Comparison of ENCODE assay signal across 16 mouse cellular contexts in genomic region chr4:152892997-152893396, GRCm38 (mm10).
"Had no signal": no experiment of that assay in that cellular context is flagged by ENCODE, and none has a peak within 500 bp of the region (broad histone marks: within the 10 kb centered on the region; RNA-seq: fewer than 3 reads in every experiment).

No protein-coding gene starts in this region.

- H3K4me3 ChIP-seq: layer of hippocampus, adult 2 months; stomach, embryonic 15.5 days had no signal

- H3K4me1 ChIP-seq: stomach, embryonic 15.5 days had no signal

- H3K9me3 ChIP-seq: stomach, embryonic 15.5 days had no signal

- H3K9ac ChIP-seq: lung, embryonic 14.5 days; stomach, embryonic 15.5 days had no signal

- H3K4me2 ChIP-seq: lung, embryonic 14.5 days; midbrain, embryonic 11.5 days; stomach, embryonic 15.5 days had no signal

- H3K27ac ChIP-seq: kidney, postnatal 0 days; layer of hippocampus, adult 2 months; macrophage; stomach, embryonic 15.5 days had no signal

- DNase-seq: kidney, adult 2 months; kidney, postnatal 25 days; layer of hippocampus, adult 9-11 months; lung, embryonic 14.5 days; midbrain, embryonic 14.5 days; right cerebral cortex, adult 18-20 months; right cerebral cortex, postnatal 14 days; spleen, adult 18-20 months; thymus, postnatal 25 days had no signal

- H3K36me3 ChIP-seq: stomach, embryonic 15.5 days had no signal

- ATAC-seq: intestine, postnatal 0 days; lung, postnatal 0 days had no signal
